Mouse (Mus musculus) heart, postnatal 0 days (tissue): ENCODE measurements around the gene Tmco1. TPM values are rescaled to one million over a fixed set of nuclear protein-coding genes. Genes with fewer than 3 reads are reported as not detected.

Experiments
- ATAC-seq: fragments of 200-750 bp; cut with Nextera tagmentation; 2 replicates; pipeline ENCODE4 v1.8.0; 2017; ENCODE audit warnings: low read depth, moderate number of reproducible peaks, moderate library complexity; ENCODE audit not compliant: insufficient read depth
- DNase-seq: peaks from one replicate; pipeline ENCODE4 v3.0.0-alpha.2; 2016; ENCODE audit warnings: low spot score
- H3K27ac ChIP-seq: fragments of 300-500 bp; sonication (generic); 2 replicates; pipeline ENCODE4 v1.5.1; 2014; ENCODE audit warnings: low read depth, mild to moderate bottlenecking
- H3K27me3 ChIP-seq: fragments of 300-500 bp; sonication (generic); 2 replicates; pipeline ENCODE4 v1.6.1; 2014; ENCODE audit warnings: low read length, mixed read lengths; ENCODE audit not compliant: control insufficient read depth, insufficient read depth
- H3K36me3 ChIP-seq: fragments of 300-500 bp; sonication (generic); replicated peaks from 2 replicates; pipeline ENCODE4 v1.6.1; 2014; ENCODE audit warnings: low read length, mixed read lengths; ENCODE audit not compliant: control insufficient read depth, insufficient read depth
- H3K4me1 ChIP-seq: fragments of 300-500 bp; sonication (generic); 2 replicates; pipeline ENCODE4 v1.6.1; 2014; ENCODE audit warnings: antibody characterized with exemption; ENCODE audit not compliant: control insufficient read depth, insufficient read depth
- H3K4me2 ChIP-seq: fragments of 300-500 bp; sonication (generic); 2 replicates; pipeline ENCODE4 v1.6.1; 2014; ENCODE audit warnings: low read depth, mild to moderate bottlenecking, low read length, moderate library complexity
- H3K4me3 ChIP-seq: fragments of 300-500 bp; sonication (generic); 2 replicates; pipeline ENCODE4 v1.5.1; 2014; ENCODE audit warnings: low read depth, low read length
- H3K9ac ChIP-seq: fragments of 300-500 bp; sonication (generic); replicated peaks from 2 replicates; pipeline ENCODE4 v1.6.1; 2014; ENCODE audit warnings: low read depth, low read length, mixed read lengths
- H3K9me3 ChIP-seq: fragments of 300-500 bp; sonication (generic); replicated peaks from 2 replicates; pipeline ENCODE4 v1.6.1; 2016; ENCODE audit warnings: low read length; ENCODE audit not compliant: control insufficient read depth
- CTCF ChIP-seq: IDR thresholded peaks from 2 replicates; pipeline ENCODE4 v1.5.1; 2016; ENCODE audit warnings: antibody characterized with exemption, control low read depth, low read depth
- EP300 ChIP-seq: IDR thresholded peaks from 2 replicates; pipeline ENCODE4 v1.6.1; 2016; ENCODE audit warnings: antibody characterized with exemption, low read depth
- WGBS: fragments of 180-500 bp; shearing (Covaris S2); extraction: QIAGEN DNeasy Blood & Tissue Kit; methylation state at CpG from one replicate; pipeline ENCODE4 v1.1.7; 2014; 5-methylcytosine and 5-hydroxymethylcytosine counted together
- polyA plus RNA-seq: library from polyadenylated mRNA; unstranded; fragments of >200 nt; fragmentation: Nextera tagmentation; extraction: Ambion mirVana; gene quantifications from 2 replicates; pipeline ENCODE4 v1.2.1, GENCODE M21; 2015
- total RNA-seq: library from RNA; depleted of rRNA; stranded (reverse); fragments of >200 nt; gene quantifications from 2 replicates; pipeline ENCODE4 v1.2.3, GENCODE M21; 2014; ENCODE audit warnings: low replicate concordance

Gene Tmco1
- total and polyA plus RNA-seq, 2 experiments from 2014 or later, result 68.1 to 86.6 TPM

GRCm38 (mm10) chr1:167288665-167289538 is 19.3 kb upstream of the Tmco1 start:
- 40% methylated on average over 11 of the region's 11 CpGs for WGBS
- no peak overlapping the region for H3K27ac ChIP-seq
- no peak for DNase-seq
- no peak for TF ChIP-seq EP300
- TF ChIP-seq CTCF, result no peak
- no peaks in the 10 kb centered on the region for H3K36me3 ChIP-seq
- no peaks in the 10 kb centered on the region for H3K9me3 ChIP-seq
- H3K4me3 ChIP-seq, result no peak overlapping the region
- no peak for ATAC-seq
- H3K4me2 ChIP-seq, result no peak overlapping the region
- H3K27me3 ChIP-seq, result no peaks in the 10 kb centered on the region
- H3K4me1 ChIP-seq, result peaks cover 4% of the 10 kb centered on the region; the same call in 1 of the 2 replicates
- no peak overlapping the region for H3K9ac ChIP-seq

GRCm38 (mm10) chr1:167289567-167290262 is 18.5 kb upstream of the Tmco1 start:
- Histone ChIP-seq H3K27me3 (no peaks in the 10 kb centered on the region), H3K4me2 (no peak overlapping the region), H3K4me3 (no peak overlapping the region), H3K9me3 (no peaks in the 10 kb centered on the region), H3K9ac (no peak overlapping the region), H3K36me3 (no peaks in the 10 kb centered on the region), H3K4me1 (peaks cover 4% of the 10 kb centered on the region; the same call in 1 of the 2 replicates), H3K27ac (no peak overlapping the region)
- ATAC-seq (no peak), DNase-seq (no peak)
- TF ChIP-seq EP300 (no peak), CTCF (no peak)
- 16% methylated on average over 11 of the region's 11 CpGs for WGBS

- no peaks in the 10 kb centered on the region for H3K9me3 ChIP-seq
- H3K36me3 ChIP-seq, result no peaks in the 10 kb centered on the region
- H3K4me2 ChIP-seq, result no peak overlapping the region
- H3K4me1 ChIP-seq, result peaks cover 3% of the 10 kb centered on the region; the same call in 1 of the 2 replicates
- H3K27me3 ChIP-seq, result no peaks in the 10 kb centered on the region
- 29% methylated on average over 6 of the region's 6 CpGs for WGBS
- DNase-seq, result no peak
- H3K9ac ChIP-seq, result no peak overlapping the region
- H3K27ac ChIP-seq, result no peak overlapping the region
- TF ChIP-seq EP300 (no peak), CTCF (no peak)
- H3K4me3 ChIP-seq, result no peak overlapping the region
- no peak for ATAC-seq
These were observed 17.9 kb upstream of the Tmco1 start for GRCm38 (mm10) chr1:167290263-167290592.

- H3K4me1 ChIP-seq, result no peaks in the 10 kb centered on the region
- H3K9ac ChIP-seq, result no peak overlapping the region
- no peak overlapping the region for H3K4me3 ChIP-seq
- H3K4me2 ChIP-seq, result no peak overlapping the region
- H3K9me3 ChIP-seq, result no peaks in the 10 kb centered on the region
- TF ChIP-seq CTCF (no peak), EP300 (no peak)
- H3K36me3 ChIP-seq, result no peaks in the 10 kb centered on the region
- 84% methylated on average over 8 of the region's 8 CpGs for WGBS
- DNase-seq (no peak), ATAC-seq (no peak)
- no peaks in the 10 kb centered on the region for H3K27me3 ChIP-seq
- no peak overlapping the region for H3K27ac ChIP-seq
These were observed 16.6 kb upstream of the Tmco1 start for GRCm38 (mm10) chr1:167291610-167292009.

- Histone ChIP-seq H3K4me2 (peak overlapping the region; percentile 28; the same call in 1 of the 2 replicates), H3K27ac (no peak overlapping the region), H3K9ac (no peak overlapping the region), H3K4me1 (no peaks in the 10 kb centered on the region), H3K36me3 (no peaks in the 10 kb centered on the region), H3K9me3 (no peaks in the 10 kb centered on the region), H3K4me3 (no peak overlapping the region), H3K27me3 (no peaks in the 10 kb centered on the region)
- ATAC-seq (peak; percentile 84), DNase-seq (peak; percentile 68)
- TF ChIP-seq CTCF (no peak), EP300 (no peak)
- WGBS, result 12% methylated on average over 11 of the region's 11 CpGs
These were observed 15.7 kb upstream of the Tmco1 start for GRCm38 (mm10) chr1:167292447-167292846.
